10 mouse cellular contexts compared by ENCODE assay signal in genomic region chr12:85865526-85865925, GRCm38 (mm10). TPM values are rescaled to one million over a fixed set of nuclear protein-coding genes. Genes with fewer than 3 reads are reported as not detected.
DNase-seq lines count a peak whose midpoint lies in the region; ATAC-seq lines count a peak whose summit lies in the region.
"Had no signal": no experiment of that assay in that cellular context is flagged by ENCODE, and none has a peak within 500 bp of the region (broad histone marks: within the 10 kb centered on the region; RNA-seq: fewer than 3 reads in every experiment).

No protein-coding gene starts in this region.

- H3K4me1 ChIP-seq in midbrain, embryonic 14.5 days (ENCODE audit: control insufficient read depth, insufficient read depth, low read length) = 0 out of 2 replicates have a peak, but pooled peaks cover 3% of the 10 kb centered on the region
- peaks cover 19% of the 10 kb centered on the region for H3K4me1 ChIP-seq in midbrain, embryonic 15.5 days
- H3K4me1 ChIP-seq in neural tube, embryonic 15.5 days = 0 out of 2 replicates have a peak, but pooled peaks cover 12% of the 10 kb centered on the region

- intact Hi-C loops in heart, postnatal 10 days (cut with DNase I) = loop anchor here (1.0 to 5.0 kb wide), 2 partner anchors 157 to 214 kb away; partner anchors contain the start of gene Tgfb3

- H3K27me3 ChIP-seq in midbrain, embryonic 14.5 days (ENCODE audit: control insufficient read depth, insufficient read depth, low read length) = no peaks in the 10 kb centered on the region
- H3K27me3 ChIP-seq in midbrain, embryonic 15.5 days (replicated peaks) = no peaks in the 10 kb centered on the region
- no peaks in the 10 kb centered on the region for H3K27me3 ChIP-seq in splenic B cell, adult 2 months (ENCODE audit: control insufficient read depth, insufficient read depth, low read length, poor library complexity, severe bottlenecking)
- no peaks in the 10 kb centered on the region for H3K27me3 ChIP-seq in neural tube, embryonic 15.5 days (replicated peaks)
- H3K27me3 ChIP-seq: hindbrain, embryonic 15.5 days; liver, embryonic 13.5 days had no signal

- H3K36me3 ChIP-seq in midbrain, embryonic 14.5 days (ENCODE audit: control insufficient read depth, insufficient read depth, low read length) = peaks cover 11% of the 10 kb centered on the region; the same call in 1 of the 2 replicates
- no peaks in the 10 kb centered on the region for H3K36me3 ChIP-seq in midbrain, embryonic 15.5 days (replicated peaks)
- H3K36me3 ChIP-seq in splenic B cell, adult 2 months (ENCODE audit: control insufficient read depth, insufficient read depth, low read length, poor library complexity, severe bottlenecking) = no peaks in the 10 kb centered on the region
- H3K36me3 ChIP-seq in neural tube, embryonic 15.5 days = 0 out of 2 replicates have a peak, but pooled peaks cover 3% of the 10 kb centered on the region

- no peak overlapping the region for H3K4me3 ChIP-seq in midbrain, embryonic 14.5 days (replicated peaks; ENCODE audit: low read depth, low read length)
- H3K4me3 ChIP-seq in midbrain, embryonic 15.5 days = no peak overlapping the region
- no peak overlapping the region for H3K4me3 ChIP-seq in neural tube, embryonic 15.5 days (replicated peaks)
- H3K4me3 ChIP-seq: hindbrain, embryonic 15.5 days; liver, embryonic 13.5 days had no signal

- H3K4me2 ChIP-seq in midbrain, embryonic 14.5 days (ENCODE audit: low read length) = no peak overlapping the region
- no peak overlapping the region for H3K4me2 ChIP-seq in midbrain, embryonic 15.5 days
- no peak overlapping the region for H3K4me2 ChIP-seq in neural tube, embryonic 15.5 days
- H3K4me2 ChIP-seq: hindbrain, embryonic 15.5 days; liver, embryonic 13.5 days had no signal

- H3K27ac ChIP-seq in midbrain, embryonic 14.5 days (replicated peaks; ENCODE audit: low read depth, low read length) = no peak overlapping the region
- H3K27ac ChIP-seq in midbrain, embryonic 15.5 days = no peak overlapping the region
- H3K27ac ChIP-seq in neural tube, embryonic 15.5 days (replicated peaks) = no peak overlapping the region
- H3K27ac ChIP-seq: hindbrain, embryonic 15.5 days; liver, embryonic 13.5 days had no signal

- H3K9ac ChIP-seq in midbrain, embryonic 14.5 days (replicated peaks; ENCODE audit: low read length) = no peak overlapping the region
- H3K9ac ChIP-seq in midbrain, embryonic 15.5 days = no peak overlapping the region
- no peak overlapping the region for H3K9ac ChIP-seq in neural tube, embryonic 15.5 days (replicated peaks)
- H3K9ac ChIP-seq: hindbrain, embryonic 15.5 days; liver, embryonic 13.5 days had no signal

- DNase-seq in heart, postnatal 10 days = peak; percentile 42 to 51
- DNase-seq in heart, adult 9 months (ENCODE audit: low spot score in 2 of 2) = no peak
- peak; percentile 77 for DNase-seq in midbrain, embryonic 14.5 days
- peak; percentile 7 for DNase-seq in c-Kit-positive CD71-positive TER-119-positive erythroid progenitor cells, embryonic 14.5 days (ENCODE audit: low spot score)
- peak; percentile 65 for DNase-seq in splenic B cell, adult 2 months (ENCODE audit: low read depth, low spot score)
- DNase-seq in adrenal gland, postnatal 4 days (ENCODE audit: low spot score in 2 of 2) = no peak
- DNase-seq: liver, embryonic 13.5 days had no signal

- no peak for ATAC-seq in midbrain, embryonic 14.5 days (ENCODE audit: low FRiP score, low TSS enrichment)
- no peak for ATAC-seq in midbrain, embryonic 15.5 days (replicated peaks)
- ATAC-seq in neural tube, embryonic 15.5 days (ENCODE audit: low FRiP score) = no peak

- 84% methylated on average over 3 of the region's 3 CpGs for WGBS in midbrain, embryonic 14.5 days
- 86% methylated on average over 3 of the region's 3 CpGs for WGBS in midbrain, embryonic 15.5 days
- WGBS in neural tube, embryonic 15.5 days = 89% methylated on average over 3 of the region's 3 CpGs

- no peaks in the 10 kb centered on the region for H3K9me3 ChIP-seq in midbrain, embryonic 14.5 days (ENCODE audit: control insufficient read depth, low read length)
- no peaks in the 10 kb centered on the region for H3K9me3 ChIP-seq in midbrain, embryonic 15.5 days
- no peaks in the 10 kb centered on the region for H3K9me3 ChIP-seq in neural tube, embryonic 15.5 days (replicated peaks)
- H3K9me3 ChIP-seq: hindbrain, embryonic 15.5 days; liver, embryonic 13.5 days had no signal

RNA-seq across cellular contexts. Expression of gene Ttll5, which starts 41.1 kb away (rescaled TPM):
- 10 to 100 TPM; 14.2 to 15.3 TPM for total RNA-seq in heart, postnatal 10 days (2021)
- polyA plus RNA-seq in midbrain, embryonic 14.5 days (2014; fragmentation: Nextera tagmentation; extraction: Ambion mirVana) = 11.9 and 16.1 TPM in 2 replicates
- polyA plus RNA-seq in midbrain, embryonic 15.5 days (2015; fragmentation: Nextera tagmentation; extraction: Ambion mirVana) = 12.1 and 13.7 TPM in 2 replicates
- 10.7 and 14.9 TPM in 2 replicates for polyA plus RNA-seq in neural tube, embryonic 15.5 days (2015; fragmentation: Nextera tagmentation; extraction: Ambion mirVana)
- 10 to 100 TPM; 23.2 to 23.6 TPM for total RNA-seq in adrenal gland, postnatal 4 days (2021)

RNA-seq across cellular contexts. Expression of gene Erg28, which starts 41.2 kb away (rescaled TPM):
- total RNA-seq in heart, postnatal 10 days (2021) = 10 to 100 TPM; 11.1 to 11.9 TPM
- 84.8 and 111 TPM in 2 replicates for polyA plus RNA-seq in midbrain, embryonic 14.5 days (2014; fragmentation: Nextera tagmentation; extraction: Ambion mirVana)
- 104 TPM in 2 replicates for polyA plus RNA-seq in midbrain, embryonic 15.5 days (2015; fragmentation: Nextera tagmentation; extraction: Ambion mirVana)
- 109 and 110 TPM in 2 replicates for polyA plus RNA-seq in neural tube, embryonic 15.5 days (2015; fragmentation: Nextera tagmentation; extraction: Ambion mirVana)
- total RNA-seq in adrenal gland, postnatal 4 days (2021) = 10 to 100 TPM; 41.3 to 44.4 TPM

Comparison
In these comparisons a context has a peak if more than half of its experiments do, and no peak if none do; other contexts are left out.
1. DNase-seq: peak in heart, postnatal 10 days (2 of 2), midbrain, embryonic 14.5 days (single experiment), c-Kit-positive CD71-positive TER-119-positive erythroid progenitor cells, embryonic 14.5 days (single experiment) and splenic B cell, adult 2 months (single experiment); none in heart, adult 9 months (0 of 2) and adrenal gland, postnatal 4 days (0 of 2).